Mouse (Mus musculus): Measurements from ENCODE around the gene Ttc7b. TPM values are rescaled to one million over a fixed set of nuclear protein-coding genes. Genes with fewer than 3 reads are reported as not detected.

Gene Ttc7b
- polyA plus RNA-seq, 1 experiment from 2014 or later = 29.4 TPM

- WGBS (ENCODE audit: missing documents) = 97% methylated on average over 10 of the region's 10 CpGs
- peaks cover 29% of the 10 kb centered on the region; the same call in 1 of the 2 replicates for H3K36me3 ChIP-seq (ENCODE audit: inconsistent target)
- no peaks in the 10 kb centered on the region for H3K79me2 ChIP-seq (ENCODE audit: inconsistent target)
- H3K27ac ChIP-seq = no peak overlapping the region
- no peak overlapping the region for H3K4me3 ChIP-seq (ENCODE audit: inconsistent target)
Measured at GRCm38 (mm10) chr12:100491967-100492611, 28.5 kb downstream of the Ttc7b start.

GRCm38 (mm10) chr12:100489799-100490198 is 30.8 kb downstream of the Ttc7b start:
- Histone ChIP-seq H3K36me3 (ENCODE audit: inconsistent target) (peaks cover 13% of the 10 kb centered on the region; the same call in 1 of the 2 replicates), H3K27ac (no peak overlapping the region), H3K4me3 (ENCODE audit: inconsistent target) (no peak overlapping the region), H3K79me2 (ENCODE audit: inconsistent target) (no peaks in the 10 kb centered on the region)
- WGBS (ENCODE audit: missing documents) = 92% methylated on average over 7 of the region's 7 CpGs

DNA sequence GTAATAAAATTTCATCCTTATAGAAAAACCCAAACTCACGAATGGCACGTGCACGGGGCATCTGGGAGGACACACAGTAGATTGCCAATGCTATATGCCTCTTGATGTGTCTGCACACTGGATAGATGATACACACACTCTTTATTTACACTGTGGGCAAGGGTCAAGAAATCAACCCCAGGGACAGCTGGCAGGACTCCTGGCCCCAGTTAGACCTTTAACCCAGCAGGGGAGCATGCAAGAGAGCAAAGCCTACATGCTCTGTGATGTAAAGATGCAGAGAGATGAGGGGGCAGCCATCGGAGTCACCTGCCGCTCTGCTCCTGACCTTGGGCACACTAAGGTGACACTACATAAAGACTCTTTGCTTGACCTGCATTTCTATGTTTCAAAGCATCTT is 32.3 kb downstream of the Ttc7b start:
- Histone ChIP-seq H3K27ac (no peak overlapping the region), H3K4me3 (ENCODE audit: inconsistent target) (no peak overlapping the region), H3K36me3 (ENCODE audit: inconsistent target) (peaks cover 5% of the 10 kb centered on the region; the same call in 1 of the 2 replicates), H3K79me2 (ENCODE audit: inconsistent target) (no peaks in the 10 kb centered on the region)
- WGBS (ENCODE audit: missing documents) = 98% methylated on average over 5 of the region's 5 CpGs

- Histone ChIP-seq H3K79me2 (ENCODE audit: inconsistent target) (no peaks in the 10 kb centered on the region; the same call in 1 of the 2 replicates), H3K4me3 (ENCODE audit: inconsistent target) (no peak overlapping the region), H3K27ac (no peak overlapping the region), H3K36me3 (ENCODE audit: inconsistent target) (no peaks in the 10 kb centered on the region)
- 81% methylated on average over 6 of the region's 6 CpGs for WGBS (ENCODE audit: missing documents)
Measured at GRCm38 (mm10) chr12:100486232-100486631, 34.4 kb downstream of the Ttc7b start.

- 89% methylated on average over 1 of the region's 1 CpGs for WGBS (ENCODE audit: missing documents)
- Histone ChIP-seq H3K4me3 (ENCODE audit: inconsistent target) (no peak overlapping the region), H3K79me2 (ENCODE audit: inconsistent target) (peaks cover 5% of the 10 kb centered on the region; the same call in 1 of the 2 replicates), H3K27ac (no peak overlapping the region), H3K36me3 (ENCODE audit: inconsistent target) (no peaks in the 10 kb centered on the region)
Measured at GRCm38 (mm10) chr12:100483054-100483453, 37.6 kb downstream of the Ttc7b start.

GRCm38 (mm10) chr12:100482255-100482654 is 38.4 kb downstream of the Ttc7b start:
- Histone ChIP-seq H3K79me2 (ENCODE audit: inconsistent target) (peaks cover 5% of the 10 kb centered on the region; the same call in 1 of the 2 replicates), H3K27ac (no peak overlapping the region), H3K36me3 (ENCODE audit: inconsistent target) (no peaks in the 10 kb centered on the region), H3K4me3 (ENCODE audit: inconsistent target) (no peak overlapping the region)
- WGBS (ENCODE audit: missing documents) = 83% methylated on average over 7 of the region's 7 CpGs

DNA sequence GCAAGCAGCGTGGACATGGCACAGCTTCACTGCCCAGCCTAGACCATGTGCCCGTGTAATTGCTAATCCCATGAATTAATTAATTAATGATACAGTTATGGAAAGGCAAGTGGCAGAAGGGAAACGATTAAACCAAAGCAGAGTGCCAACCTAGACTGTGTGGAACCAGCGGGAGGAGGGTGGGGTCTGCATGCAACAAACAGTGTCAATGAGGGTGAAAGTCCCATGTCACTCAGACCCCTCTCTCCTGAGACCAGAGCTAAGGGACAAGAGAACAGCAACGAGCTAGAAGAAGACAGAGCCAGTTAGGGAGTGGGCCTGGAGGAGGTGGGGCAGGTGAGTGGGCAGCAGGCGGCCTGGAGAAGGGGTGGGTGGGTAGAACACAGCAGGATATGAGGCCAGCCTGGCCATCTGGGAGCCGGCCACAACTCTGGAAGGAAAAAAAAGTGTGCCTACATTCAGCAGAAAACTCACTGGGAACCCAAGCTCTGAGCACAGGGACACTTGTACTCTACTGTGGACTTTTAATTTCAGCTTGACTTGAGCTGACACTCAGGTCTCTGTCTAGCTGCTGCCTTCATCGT is 39.1 kb downstream of the Ttc7b start:
- 93% methylated on average over 8 of the region's 8 CpGs for WGBS (ENCODE audit: missing documents)
- Histone ChIP-seq H3K27ac (no peak overlapping the region), H3K4me3 (ENCODE audit: inconsistent target) (no peak overlapping the region), H3K79me2 (ENCODE audit: inconsistent target) (peaks cover 5% of the 10 kb centered on the region; the same call in 1 of the 2 replicates), H3K36me3 (ENCODE audit: inconsistent target) (no peaks in the 10 kb centered on the region)

- no peak overlapping the region for H3K27ac ChIP-seq
- peaks cover 5% of the 10 kb centered on the region; the same call in 1 of the 2 replicates for H3K79me2 ChIP-seq (ENCODE audit: inconsistent target)
- 79% methylated on average over 15 of the region's 15 CpGs for WGBS (ENCODE audit: missing documents)
- H3K36me3 ChIP-seq (ENCODE audit: inconsistent target) = no peaks in the 10 kb centered on the region
- no peak overlapping the region for H3K4me3 ChIP-seq (ENCODE audit: inconsistent target)
Measured at GRCm38 (mm10) chr12:100480642-100481442, 39.8 kb downstream of the Ttc7b start.

GRCm38 (mm10) chr12:100479892-100480621 is 40.6 kb downstream of the Ttc7b start:
- H3K4me3 ChIP-seq (ENCODE audit: inconsistent target) = no peak overlapping the region
- 65% methylated on average over 7 of the region's 7 CpGs for WGBS (ENCODE audit: missing documents)
- no peaks in the 10 kb centered on the region for H3K36me3 ChIP-seq (ENCODE audit: inconsistent target)
- H3K79me2 ChIP-seq (ENCODE audit: inconsistent target) = peaks cover 5% of the 10 kb centered on the region; the same call in 1 of the 2 replicates
- no peak overlapping the region for H3K27ac ChIP-seq

- no peak overlapping the region for H3K4me3 ChIP-seq (ENCODE audit: inconsistent target)
- 92% methylated on average over 10 of the region's 10 CpGs for WGBS (ENCODE audit: missing documents)
- peaks cover 5% of the 10 kb centered on the region; the same call in 1 of the 2 replicates for H3K79me2 ChIP-seq (ENCODE audit: inconsistent target)
- no peak overlapping the region for H3K27ac ChIP-seq
- H3K36me3 ChIP-seq (ENCODE audit: inconsistent target) = no peaks in the 10 kb centered on the region
Measured at GRCm38 (mm10) chr12:100479270-100479869, 41.3 kb downstream of the Ttc7b start.

DNA sequence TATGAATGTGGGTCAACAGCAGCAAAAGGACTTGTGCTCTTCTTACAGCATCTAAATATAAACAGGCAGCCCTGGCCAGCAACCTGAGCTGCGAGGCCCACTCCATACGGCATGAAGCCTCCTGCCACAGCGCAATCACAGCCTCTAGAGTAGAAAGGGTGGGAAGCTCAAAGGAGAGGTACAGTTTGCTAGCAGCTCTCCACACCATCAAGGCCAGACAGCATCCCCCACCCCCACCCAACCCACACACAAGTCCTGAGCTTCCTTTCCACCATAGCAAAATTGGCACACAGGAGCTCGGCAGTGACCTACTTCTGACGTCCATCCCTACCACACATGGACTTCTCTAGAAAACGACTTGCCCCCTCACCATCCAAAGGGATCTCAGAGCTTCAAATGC is 42.0 kb downstream of the Ttc7b start:
- 100% methylated on average over 3 of the region's 6 CpGs for WGBS (ENCODE audit: missing documents)
- peaks cover 5% of the 10 kb centered on the region; the same call in 1 of the 2 replicates for H3K79me2 ChIP-seq (ENCODE audit: inconsistent target)
- H3K36me3 ChIP-seq (ENCODE audit: inconsistent target) = no peaks in the 10 kb centered on the region
- H3K27ac ChIP-seq = no peak overlapping the region
- H3K4me3 ChIP-seq (ENCODE audit: inconsistent target) = no peak overlapping the region

DNA sequence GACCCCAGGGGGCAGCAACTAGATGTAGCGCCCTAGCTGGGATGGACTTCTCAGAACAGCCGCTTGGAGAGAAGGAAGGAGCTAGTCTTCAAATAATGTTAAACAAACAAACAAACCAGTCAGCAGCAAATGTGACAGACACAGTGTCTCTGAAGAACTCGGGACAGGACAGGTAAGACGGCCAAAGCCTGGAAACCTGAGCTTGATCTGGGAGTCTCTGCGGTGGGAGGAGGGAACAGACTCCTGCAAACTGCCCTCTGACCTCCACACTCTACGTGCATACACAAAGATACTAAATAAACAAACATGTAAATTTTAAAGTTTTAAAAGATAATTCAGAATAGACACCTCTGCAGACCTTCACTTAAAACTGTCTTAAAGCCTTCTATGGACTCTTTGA is 42.5 kb downstream of the Ttc7b start:
- H3K79me2 ChIP-seq (ENCODE audit: inconsistent target) = peaks cover 5% of the 10 kb centered on the region; the same call in 1 of the 2 replicates
- no peak overlapping the region for H3K27ac ChIP-seq
- H3K36me3 ChIP-seq (ENCODE audit: inconsistent target) = no peaks in the 10 kb centered on the region
- no peak overlapping the region for H3K4me3 ChIP-seq (ENCODE audit: inconsistent target)
- WGBS (ENCODE audit: missing documents) = 94% methylated on average over 6 of the region's 6 CpGs

- 87% methylated on average over 6 of the region's 6 CpGs for WGBS (ENCODE audit: missing documents)
- no peaks in the 10 kb centered on the region for H3K36me3 ChIP-seq (ENCODE audit: inconsistent target)
- no peak overlapping the region for H3K4me3 ChIP-seq (ENCODE audit: inconsistent target)
- peaks cover 5% of the 10 kb centered on the region; the same call in 1 of the 2 replicates for H3K79me2 ChIP-seq (ENCODE audit: inconsistent target)
- no peak overlapping the region for H3K27ac ChIP-seq
Measured at GRCm38 (mm10) chr12:100477474-100477873, 43.2 kb downstream of the Ttc7b start.

DNA sequence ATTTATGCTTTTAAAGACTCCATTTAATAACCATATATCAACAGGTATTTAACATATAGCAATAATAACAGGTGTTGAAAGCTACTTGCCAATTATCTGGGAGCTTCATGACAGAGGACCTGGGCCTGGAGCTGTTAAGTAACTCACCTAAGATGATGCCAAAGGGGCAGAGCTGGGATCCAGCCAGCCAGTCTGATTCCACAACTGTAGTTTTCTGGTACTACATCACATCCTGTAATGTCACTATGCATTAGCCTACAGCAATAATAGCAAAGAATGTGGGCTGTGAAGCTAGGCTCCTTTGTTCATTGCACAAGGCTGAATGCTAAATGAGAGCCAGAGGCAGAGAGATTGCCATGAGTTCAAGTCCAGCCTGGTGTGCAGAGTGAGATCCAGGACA is 44.3 kb downstream of the Ttc7b start:
- H3K36me3 ChIP-seq (ENCODE audit: inconsistent target) = no peaks in the 10 kb centered on the region
- no peak overlapping the region for H3K27ac ChIP-seq
- no peak overlapping the region for H3K4me3 ChIP-seq (ENCODE audit: inconsistent target)
- 0 out of 2 replicates have a peak, but pooled peaks cover 5% of the 10 kb centered on the region for H3K79me2 ChIP-seq (ENCODE audit: inconsistent target)
